Mouse (Mus musculus) CH12.LX (cell line): Measurements from ENCODE around the gene Agtpbp1. TPM values are rescaled to one million over a fixed set of nuclear protein-coding genes. Genes with fewer than 3 reads are reported as not detected.

Experiments used
- DNase-seq: peaks from one replicate; pipeline ENCODE4 v3.0.0-alpha.2; 2013; ENCODE audit errors: extremely low read depth
- H3K27ac ChIP-seq: 2 replicates; pipeline ENCODE4 v1.5.1; 2012; ENCODE audit warnings: low read depth, mild to moderate bottlenecking, control low read depth, moderate library complexity; ENCODE audit not compliant: insufficient read depth
- H3K27me3 ChIP-seq: replicated peaks from 2 replicates; pipeline ENCODE3; 2012; ENCODE audit warnings: inconsistent platforms
- H3K36me3 ChIP-seq, 2 experiments: replicated peaks in 1 of 2; 2 replicates each; pipeline versions ENCODE3 to v1.6.1; 2012; ENCODE audit warnings: inconsistent platforms in 1 of 2, low read length in 1 of 2, mild to moderate bottlenecking in 1 of 2, mixed read lengths in 1 of 2, moderate library complexity in 1 of 2; ENCODE audit not compliant: control insufficient read depth in 1 of 2, insufficient read depth in 1 of 2
- H3K4me1 ChIP-seq, 2 experiments: 2 replicates each; pipeline ENCODE4 v1.6.1; 2012; ENCODE audit warnings: inconsistent platforms in 1 of 2, moderate library complexity in 1 of 2; ENCODE audit not compliant: insufficient read depth in 2 of 2, control insufficient read depth in 1 of 2
- H3K4me2 ChIP-seq: 2 replicates; pipeline ENCODE4 v1.6.1; 2012; ENCODE audit warnings: low read depth, mild to moderate bottlenecking, control low read depth; ENCODE audit not compliant: poor library complexity, insufficient read depth, severe bottlenecking
- H3K4me3 ChIP-seq, 3 experiments: fragments of 150-350 bp in 1 of 3; sonication (generic) in 1 of 3; replicated peaks in 1 of 3; 2 replicates each; pipeline versions ENCODE3 to v1.5.1; 2011 to 2012; ENCODE audit warnings: low read depth in 2 of 3, low read length in 2 of 3, mild to moderate bottlenecking in 2 of 3, moderate library complexity in 2 of 3, control low read depth in 1 of 3, improper control_type of control experiment in 1 of 3, inconsistent platforms in 1 of 3, mixed read lengths in 1 of 3; ENCODE audit not compliant: poor library complexity in 1 of 3
- H3K79me2 ChIP-seq: replicated peaks from 2 replicates; pipeline ENCODE4 v1.6.1; 2012; ENCODE audit warnings: mild to moderate bottlenecking, moderate library complexity; ENCODE audit not compliant: control insufficient read depth, poor library complexity, insufficient read depth, severe bottlenecking; ENCODE audit errors: extremely low read depth
- H3K9ac ChIP-seq: 2 replicates; pipeline ENCODE4 v1.6.1; 2012; ENCODE audit warnings: low read depth, mild to moderate bottlenecking, control low read depth, moderate library complexity; ENCODE audit not compliant: insufficient read depth
- H3K9me3 ChIP-seq: replicated peaks from 2 replicates; pipeline ENCODE3; 2012; ENCODE audit warnings: low read length, inconsistent platforms, mixed read lengths
- BHLHE40 ChIP-seq: IDR thresholded peaks from 2 replicates; pipeline ENCODE4 v1.6.1; 2011; ENCODE audit warnings: mild to moderate bottlenecking, low read depth, low read length, improper control_type of control experiment
- CHD2 ChIP-seq: IDR thresholded peaks from 2 replicates; pipeline ENCODE4 v1.6.1; 2011; ENCODE audit warnings: low read length, improper control_type of control experiment
- CTCF ChIP-seq, 2 experiments: IDR thresholded peaks in 1 of 2; conservative IDR thresholded peaks in 1 of 2; 2 replicates each; pipeline ENCODE4 v1.5.1; 2011 to 2012; ENCODE audit warnings: low read depth in 2 of 2, low read length in 2 of 2, improper control_type of control experiment in 1 of 2, inconsistent platforms in 1 of 2, mild to moderate bottlenecking in 1 of 2, moderate library complexity in 1 of 2
- ELF1 ChIP-seq: IDR thresholded peaks from 2 replicates; pipeline ENCODE4 v1.6.1; 2014; ENCODE audit warnings: low read depth, mild to moderate bottlenecking, inconsistent platforms, low read length, improper control_type of control experiment
- ETS1 ChIP-seq: conservative IDR thresholded peaks from 2 replicates; pipeline ENCODE4 v1.6.1; 2012; ENCODE audit warnings: low read depth, mild to moderate bottlenecking, inconsistent platforms, low read length, improper control_type of control experiment, moderate library complexity
- GABPA ChIP-seq: IDR thresholded peaks from 2 replicates; pipeline ENCODE4 v1.6.1; 2012; ENCODE audit warnings: low read depth, low read length, improper control_type of control experiment, inconsistent platforms; ENCODE audit not compliant: insufficient replicate concordance
- HCFC1 ChIP-seq: IDR thresholded peaks from 2 replicates; pipeline ENCODE4 v1.6.1; 2012; ENCODE audit warnings: low read depth, mild to moderate bottlenecking, inconsistent platforms, low read length, improper control_type of control experiment
- IRF4 ChIP-seq: IDR thresholded peaks from 2 replicates; pipeline ENCODE4 v1.6.1; 2014; ENCODE audit warnings: low read depth, mild to moderate bottlenecking, inconsistent platforms, low read length, improper control_type of control experiment
- JUND ChIP-seq: conservative IDR thresholded peaks from 2 replicates; pipeline ENCODE4 v1.6.1; 2011; ENCODE audit warnings: low read depth, low read length, improper control_type of control experiment
- MEF2A ChIP-seq: IDR thresholded peaks from 2 replicates; pipeline ENCODE4 v1.6.1; 2014; ENCODE audit warnings: low read depth, mild to moderate bottlenecking, inconsistent platforms, low read length, improper control_type of control experiment, borderline replicate concordance
- MYC ChIP-seq: IDR thresholded peaks from 2 replicates; pipeline ENCODE4 v1.6.1; 2011; ENCODE audit warnings: low read depth, mild to moderate bottlenecking, improper control_type of control experiment, low read length
- NRF1 ChIP-seq: IDR thresholded peaks from 2 replicates; pipeline ENCODE4 v1.6.1; 2014; ENCODE audit warnings: low read depth, mild to moderate bottlenecking, inconsistent platforms, low read length, improper control_type of control experiment, moderate library complexity
- PAX5 ChIP-seq: IDR thresholded peaks from 2 replicates; pipeline ENCODE4 v1.6.1; 2012; ENCODE audit warnings: low read length, inconsistent platforms, mixed read lengths
- POLR2A ChIP-seq: IDR thresholded peaks from 2 replicates; pipeline ENCODE4 v1.6.1; 2011; ENCODE audit warnings: low read depth, mild to moderate bottlenecking, improper control_type of control experiment, low read length
- UBTF ChIP-seq: IDR thresholded peaks from 2 replicates; pipeline ENCODE4 v1.6.1; 2012; ENCODE audit warnings: low read depth, mild to moderate bottlenecking, inconsistent platforms, low read length, improper control_type of control experiment, moderate library complexity
- USF1 ChIP-seq: IDR thresholded peaks from 2 replicates; pipeline ENCODE4 v1.6.1; 2014; ENCODE audit warnings: low read depth, mild to moderate bottlenecking, inconsistent platforms, low read length, improper control_type of control experiment
- USF2 ChIP-seq: conservative IDR thresholded peaks from 2 replicates; pipeline ENCODE4 v1.6.1; 2011; ENCODE audit warnings: low read depth, low read length, improper control_type of control experiment
- dilution Hi-C: fragments of 300-500 bp; cut with MboI; formaldehyde crosslinking; loops from 2 replicates; pipeline ENCODE4 v1.14.3; 2020; ENCODE audit warnings: low sequenced_read_pairs; ENCODE audit not compliant: extremely low pct_unique_long_range_greater_than_20kb, extremely low pct_ligation_motif_present
- in situ Hi-C: fragments of 300-500 bp; cut with MboI; formaldehyde crosslinking; loops from 3 replicates; pipeline ENCODE4 v1.14.3; 2019; ENCODE audit warnings: low sequenced_read_pairs, low pct_ligation_motif_present, low pct_unique_long_range_greater_than_20kb, mixed read lengths
- polyA plus RNA-seq: library from polyadenylated mRNA; unstranded; fragments of >175 nt; gene quantifications from 2 replicates; pipeline ENCODE4 v1.2.1, GENCODE M21; 2012; ENCODE audit warnings: low read depth; ENCODE audit not compliant: insufficient read length
- total RNA-seq, 2 experiments: library from RNA; depleted of rRNA; stranded (reverse); fragments of 300-350 nt in 1 of 2; fragments of >200 nt in 1 of 2; gene quantifications; 2 replicates each; pipeline ENCODE4 v1.2.3; 2012 to 2014

The Agtpbp1 gene
- total and polyA plus RNA-seq, 3 experiments: 15.7 to 21.5 (median 19.5) TPM

DNA sequence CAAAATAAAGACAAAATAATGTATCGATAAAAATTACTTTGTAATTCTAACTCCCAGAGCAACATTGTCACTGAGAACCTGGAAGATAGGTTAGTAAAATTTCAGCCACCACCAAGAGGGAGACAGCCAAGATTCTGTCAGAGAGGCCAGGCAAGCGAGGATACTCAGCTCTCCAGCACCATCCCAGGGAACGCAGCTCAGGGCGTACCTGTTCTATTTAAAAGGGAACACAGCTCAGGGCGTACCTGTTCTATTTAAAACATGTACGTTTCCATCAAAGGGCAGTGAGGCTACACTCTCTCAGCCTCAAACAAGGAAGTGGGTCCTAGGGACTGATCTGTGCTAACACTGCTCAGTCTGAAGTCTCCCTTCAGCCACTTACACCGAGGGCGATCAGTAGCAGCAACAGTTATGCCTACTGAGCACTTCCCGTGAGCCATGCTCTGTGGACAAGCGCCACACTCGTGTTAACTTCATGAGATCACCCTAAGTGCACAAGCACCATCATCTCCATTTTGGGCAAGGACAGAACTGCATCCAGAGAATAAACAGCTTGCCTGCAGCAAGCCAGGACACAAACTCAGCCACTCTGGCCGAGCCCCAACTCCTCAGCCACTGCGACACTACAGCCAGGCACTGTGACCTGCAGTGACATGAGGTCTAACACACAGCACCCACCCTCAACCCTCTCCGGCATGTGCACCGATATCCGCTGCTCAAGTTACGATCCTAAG, 30.1 kb downstream of the Agtpbp1 start:
- Histone ChIP-seq H3K4me2 (peak overlapping the region; percentile 8; the same call in 1 of the 2 replicates), H3K27me3 (no peaks in the 10 kb centered on the region), H3K4me1 (peaks cover 10 to 23% of the 10 kb centered on the region in 2 experiments), H3K9me3 (no peaks in the 10 kb centered on the region), H3K79me2 (no peaks in the 10 kb centered on the region), H3K4me3 (peak overlapping the region in 1 of 3 experiments; percentile 13), H3K9ac (no peak overlapping the region), H3K36me3 (peaks cover 0 to 2% of the 10 kb centered on the region in 2 experiments), H3K27ac (no peak overlapping the region)
- DNase-seq: no peak
- dilution Hi-C loops (no loop called here), in situ Hi-C loops (no loop called here)
- no peak for TF ChIP-seq MEF2A

DNA sequence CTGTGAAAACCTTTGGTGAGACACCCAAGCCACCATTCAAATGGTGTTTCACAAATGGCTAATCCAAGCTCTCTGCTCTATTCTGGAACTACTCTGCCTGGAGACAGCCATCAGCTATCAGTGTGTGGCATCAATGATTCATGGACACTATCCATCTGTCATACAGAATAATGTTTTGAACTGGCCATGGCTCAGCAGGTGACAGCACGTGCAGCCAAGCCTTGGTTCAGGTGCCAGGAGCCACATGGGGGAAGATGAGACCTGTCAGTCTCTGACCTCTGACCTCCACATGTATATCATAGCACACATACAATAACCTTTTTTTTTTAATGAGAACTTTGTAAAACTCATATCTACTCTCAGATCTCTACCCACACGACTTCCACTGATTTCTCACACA, 32.3 kb downstream of the Agtpbp1 start:
- Histone ChIP-seq H3K79me2 (no peaks in the 10 kb centered on the region), H3K4me1 (peaks cover 10 to 23% of the 10 kb centered on the region in 2 experiments), H3K9me3 (no peaks in the 10 kb centered on the region), H3K4me3 (no peak overlapping the region), H3K9ac (no peak overlapping the region), H3K27ac (no peak overlapping the region), H3K36me3 (peaks cover 0 to 3% of the 10 kb centered on the region in 2 experiments), H3K4me2 (no peak overlapping the region), H3K27me3 (no peaks in the 10 kb centered on the region)
- TF ChIP-seq HCFC1 (no peak), ETS1 (no peak), BHLHE40 (no peak), POLR2A (no peak), PAX5 (no peak), USF2 (no peak), IRF4 (no peak), CTCF (conservative IDR thresholded peaks at IDR 0.05 in 1 of 2, IDR thresholded peaks at IDR 0.05 in 1 of 2; ENCODE audit: low read depth in 2 of 2, low read length in 2 of 2) (no peak), GABPA (no peak), UBTF (no peak), MYC (no peak), ELF1 (no peak), NRF1 (no peak), CHD2 (no peak), USF1 (no peak), JUND (no peak)
- in situ Hi-C loops (no loop called here), dilution Hi-C loops (no loop called here)
- DNase-seq: no peak
